Mouse (Mus musculus) liver, adult 2 months (tissue): ENCODE measurements at regions not wholly inside any gene's neighbourhood (a gene's known extent, or its start where the extent isn't known, plus 50 kb on each side); places are given as distances from the start of the nearest gene placed in this dataset.

Experiments
- CTCF ChIP-seq: fragments of 200-500 bp; IDR thresholded peaks from 2 replicates; pipeline ENCODE4 v1.5.1; 2011; ENCODE audit warnings: low read depth, low read length, control low read depth
- POLR2A ChIP-seq: fragments of 200-500 bp; IDR thresholded peaks from 2 replicates; pipeline ENCODE4 v1.6.1; 2011; ENCODE audit warnings: low read length, control low read depth; ENCODE audit not compliant: insufficient read depth; ENCODE audit errors: extremely low read depth

DNA sequence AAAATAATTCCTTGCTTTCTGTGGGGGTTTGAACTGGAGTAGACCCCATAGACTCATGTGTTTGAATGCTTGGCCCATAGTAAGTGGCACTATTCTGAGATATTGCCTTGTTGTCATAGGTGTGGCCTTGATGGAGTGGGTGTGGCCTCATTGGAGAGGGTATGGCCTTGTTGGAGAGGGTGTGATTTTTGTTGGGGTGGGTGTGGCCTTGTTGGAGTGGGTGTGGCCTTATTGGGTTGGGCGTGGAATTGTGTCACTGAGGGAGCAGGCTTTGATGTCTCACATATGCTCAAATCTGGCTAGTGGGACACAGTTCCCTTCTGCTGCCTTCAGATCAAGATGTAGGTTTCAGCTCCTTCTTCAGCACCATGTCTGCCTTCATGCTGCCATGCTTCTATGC, 131.4 kb upstream of the Igsf21 start:
- no peak for TF ChIP-seq POLR2A
- TF ChIP-seq CTCF: no peak
